ENCODE assay signal across 10 mouse cellular contexts in genomic region chr10:81299585-81300351, GRCm38 (mm10). TPM values are rescaled to one million over a fixed set of nuclear protein-coding genes. Genes with fewer than 3 reads are reported as not detected.
DNase-seq lines count a peak whose midpoint lies in the region; ATAC-seq and TF ChIP-seq lines count a peak whose summit lies in the region.
"Had no signal": no experiment of that assay in that cellular context is flagged by ENCODE, and none has a peak within 500 bp of the region (broad histone marks: within the 10 kb centered on the region; RNA-seq: fewer than 3 reads in every experiment).

No protein-coding gene starts in this region.

- 94% methylated on average over 14 of the region's 14 CpGs for WGBS in midbrain, embryonic 13.5 days
- WGBS in midbrain, embryonic 11.5 days = 91% methylated on average over 14 of the region's 14 CpGs
- 80% methylated on average over 14 of the region's 14 CpGs for WGBS in kidney, embryonic 15.5 days
- WGBS in stomach, embryonic 16.5 days = 83% methylated on average over 14 of the region's 14 CpGs

- H3K27me3 ChIP-seq in midbrain, embryonic 13.5 days = no peaks in the 10 kb centered on the region
- H3K27me3 ChIP-seq in midbrain, embryonic 11.5 days (ENCODE audit: control insufficient read depth, insufficient read depth, low read length) = no peaks in the 10 kb centered on the region
- no peaks in the 10 kb centered on the region for H3K27me3 ChIP-seq in kidney, embryonic 15.5 days
- no peaks in the 10 kb centered on the region for H3K27me3 ChIP-seq in stomach, embryonic 16.5 days (ENCODE audit: control insufficient read depth, insufficient read depth, low read length)
- H3K27me3 ChIP-seq: limb, embryonic 15.5 days had no signal

- DNase-seq in gastrocnemius, adult 2 months = no peak
- no peak for DNase-seq in gastrocnemius, postnatal 4 days (ENCODE audit: low spot score in 2 of 2)
- DNase-seq in midbrain, embryonic 11.5 days (ENCODE audit: low spot score, missing footprints) = no peak
- no peak for DNase-seq in thymus, postnatal 0 days (ENCODE audit: low spot score)
- DNase-seq in retina, embryonic 14.5 days (ENCODE audit: low spot score) = no peak

- no peak overlapping the region for H3K4me3 ChIP-seq in gastrocnemius, adult 2 months
- no peak overlapping the region for H3K4me3 ChIP-seq in midbrain, embryonic 13.5 days (replicated peaks)
- no peak overlapping the region for H3K4me3 ChIP-seq in midbrain, embryonic 11.5 days (ENCODE audit: low read depth, low read length)
- no peak overlapping the region for H3K4me3 ChIP-seq in kidney, embryonic 15.5 days (replicated peaks)
- H3K4me3 ChIP-seq in stomach, embryonic 16.5 days (replicated peaks; ENCODE audit: low read length) = no peak overlapping the region
- H3K4me3 ChIP-seq: limb, embryonic 15.5 days; myocyte had no signal

- ATAC-seq in midbrain, embryonic 13.5 days = no peak
- ATAC-seq in midbrain, embryonic 11.5 days (ENCODE audit: low FRiP score) = no peak
- ATAC-seq in kidney, embryonic 15.5 days (replicated peaks; ENCODE audit: low FRiP score) = peak; percentile 40
- no peak for ATAC-seq in stomach, embryonic 16.5 days (ENCODE audit: insufficient read depth, low FRiP score)

- TF ChIP-seq CTCF in gastrocnemius, adult 2 months (IDR thresholded peaks at IDR 0.05) = no peak

- H3K9ac ChIP-seq in midbrain, embryonic 13.5 days (replicated peaks) = 0 out of 2 replicates have a peak overlapping the region, but pooled peaks have one; percentile 30
- H3K9ac ChIP-seq in midbrain, embryonic 11.5 days (ENCODE audit: low read length) = no peak overlapping the region
- 0 out of 2 replicates have a peak overlapping the region, but pooled peaks have one; percentile 16 for H3K9ac ChIP-seq in kidney, embryonic 15.5 days
- H3K9ac ChIP-seq in stomach, embryonic 16.5 days (ENCODE audit: low read length) = peak overlapping the region; percentile 39; the same call in 1 of the 2 replicates
- H3K9ac ChIP-seq: limb, embryonic 15.5 days had no signal

- peaks cover 58% of the 10 kb centered on the region for H3K4me1 ChIP-seq in midbrain, embryonic 13.5 days (replicated peaks)
- peaks cover 10% of the 10 kb centered on the region for H3K4me1 ChIP-seq in midbrain, embryonic 11.5 days (ENCODE audit: control insufficient read depth, insufficient read depth, low read length)
- peaks cover 87% of the 10 kb centered on the region for H3K4me1 ChIP-seq in kidney, embryonic 15.5 days
- peaks cover 43% of the 10 kb centered on the region for H3K4me1 ChIP-seq in stomach, embryonic 16.5 days (ENCODE audit: control insufficient read depth, insufficient read depth, low read length)

- peaks cover 5% of the 10 kb centered on the region for H3K36me3 ChIP-seq in midbrain, embryonic 13.5 days
- no peaks in the 10 kb centered on the region for H3K36me3 ChIP-seq in midbrain, embryonic 11.5 days (ENCODE audit: control insufficient read depth, insufficient read depth, low read length)
- no peaks in the 10 kb centered on the region for H3K36me3 ChIP-seq in kidney, embryonic 15.5 days
- no peaks in the 10 kb centered on the region for H3K36me3 ChIP-seq in stomach, embryonic 16.5 days (ENCODE audit: control insufficient read depth, insufficient read depth, low read length)

- no peaks in the 10 kb centered on the region for H3K9me3 ChIP-seq in midbrain, embryonic 13.5 days
- H3K9me3 ChIP-seq in midbrain, embryonic 11.5 days (ENCODE audit: control insufficient read depth, low read length) = no peaks in the 10 kb centered on the region
- H3K9me3 ChIP-seq in kidney, embryonic 15.5 days (replicated peaks) = no peaks in the 10 kb centered on the region
- H3K9me3 ChIP-seq in stomach, embryonic 16.5 days (replicated peaks; ENCODE audit: control insufficient read depth, low read length) = no peaks in the 10 kb centered on the region
- H3K9me3 ChIP-seq: limb, embryonic 15.5 days had no signal

- intact Hi-C loops in gastrocnemius, adult 2 months (cut with DNase I) = no loop called here

- no peak overlapping the region for H3K4me2 ChIP-seq in midbrain, embryonic 13.5 days (replicated peaks)
- no peak overlapping the region for H3K4me2 ChIP-seq in midbrain, embryonic 11.5 days
- H3K4me2 ChIP-seq in kidney, embryonic 15.5 days = peak overlapping the region; percentile 20; the same call in 1 of the 2 replicates
- H3K4me2 ChIP-seq in stomach, embryonic 16.5 days (ENCODE audit: low read depth, low read length) = no peak overlapping the region
- H3K4me2 ChIP-seq: limb, embryonic 15.5 days had no signal

- H3K27ac ChIP-seq in gastrocnemius, adult 2 months = peak overlapping the region; percentile 87
- no peak overlapping the region for H3K27ac ChIP-seq in midbrain, embryonic 13.5 days
- no peak overlapping the region for H3K27ac ChIP-seq in midbrain, embryonic 11.5 days (ENCODE audit: low read depth, low read length)
- H3K27ac ChIP-seq in kidney, embryonic 15.5 days = peak overlapping the region; percentile 86
- H3K27ac ChIP-seq in stomach, embryonic 16.5 days (ENCODE audit: low read length) = no peak overlapping the region; the same call in 1 of the 2 replicates
- H3K27ac ChIP-seq: limb, embryonic 15.5 days had no signal

RNA-seq across cellular contexts. Expression of gene Pip5k1c, which starts 7.0 kb away (rescaled TPM):
- total RNA-seq in gastrocnemius, adult 2 months (2021) = 10 to 100 TPM; 20.7 to 25.0 TPM
- total RNA-seq in gastrocnemius, postnatal 4 days (2021) = 10 to 100 TPM; 35.8 TPM
- 92.8 and 99.6 TPM in 2 replicates for polyA plus RNA-seq in midbrain, embryonic 13.5 days (2015; fragmentation: Nextera tagmentation; extraction: Ambion mirVana)
- 42.0 and 46.2 TPM in 2 replicates for polyA plus RNA-seq in midbrain, embryonic 11.5 days (2014; fragmentation: Nextera tagmentation; extraction: Ambion mirVana)
- 51.0 and 61.3 TPM in 2 replicates for polyA plus RNA-seq in kidney, embryonic 15.5 days (2015; fragmentation: Nextera tagmentation; extraction: Ambion mirVana)
- polyA plus RNA-seq in stomach, embryonic 16.5 days (2015; fragmentation: Nextera tagmentation; extraction: Ambion mirVana) = 40.8 and 41.8 TPM in 2 replicates
- polyA plus RNA-seq in thymus, postnatal 0 days (2015; fragmentation: Nextera tagmentation; extraction: Ambion mirVana) = 36.9 and 38.6 TPM in 2 replicates

RNA-seq across cellular contexts. Expression of gene Tjp3, which starts 8.4 kb away (rescaled TPM):
- total RNA-seq in gastrocnemius, adult 2 months (2021) = not detected
- total RNA-seq in gastrocnemius, postnatal 4 days (2021) = under 1 TPM; 0.25 to 0.44 TPM
- polyA plus RNA-seq in midbrain, embryonic 13.5 days (2015; fragmentation: Nextera tagmentation; extraction: Ambion mirVana) = 4.9 and 5.5 TPM in 2 replicates
- polyA plus RNA-seq in midbrain, embryonic 11.5 days (2014; fragmentation: Nextera tagmentation; extraction: Ambion mirVana) = 3.9 and 4.0 TPM in 2 replicates
- polyA plus RNA-seq in kidney, embryonic 15.5 days (2015; fragmentation: Nextera tagmentation; extraction: Ambion mirVana) = 15.9 and 18.1 TPM in 2 replicates
- polyA plus RNA-seq in stomach, embryonic 16.5 days (2015; fragmentation: Nextera tagmentation; extraction: Ambion mirVana) = 29.1 and 35.7 TPM in 2 replicates
- polyA plus RNA-seq in thymus, postnatal 0 days (2015; fragmentation: Nextera tagmentation; extraction: Ambion mirVana) = 7.8 and 9.3 TPM in 2 replicates

RNA-seq across cellular contexts. Expression of gene Cactin, which starts 21.1 kb away (rescaled TPM):
- total RNA-seq in gastrocnemius, adult 2 months (2021) = 10 to 100 TPM in 1 of 2 experiments, 1 to 10 TPM in 1; 8.5 to 11.5 TPM
- 10 to 100 TPM; 17.8 to 18.3 TPM for total RNA-seq in gastrocnemius, postnatal 4 days (2021)
- polyA plus RNA-seq in midbrain, embryonic 13.5 days (2015; fragmentation: Nextera tagmentation; extraction: Ambion mirVana) = 35.5 and 35.8 TPM in 2 replicates
- 31.9 and 36.8 TPM in 2 replicates for polyA plus RNA-seq in midbrain, embryonic 11.5 days (2014; fragmentation: Nextera tagmentation; extraction: Ambion mirVana)
- 38.8 and 44.2 TPM in 2 replicates for polyA plus RNA-seq in kidney, embryonic 15.5 days (2015; fragmentation: Nextera tagmentation; extraction: Ambion mirVana)
- 22.4 and 26.7 TPM in 2 replicates for polyA plus RNA-seq in stomach, embryonic 16.5 days (2015; fragmentation: Nextera tagmentation; extraction: Ambion mirVana)
- 41.3 and 45.8 TPM in 2 replicates for polyA plus RNA-seq in thymus, postnatal 0 days (2015; fragmentation: Nextera tagmentation; extraction: Ambion mirVana)

RNA-seq across cellular contexts. Expression of gene Tbxa2r, which starts 28.8 kb away (rescaled TPM):
- under 1 TPM; 0.43 to 0.75 TPM for total RNA-seq in gastrocnemius, adult 2 months (2021)
- 1 to 10 TPM; 4.8 to 5.8 TPM for total RNA-seq in gastrocnemius, postnatal 4 days (2021)
- polyA plus RNA-seq in midbrain, embryonic 13.5 days (2015; fragmentation: Nextera tagmentation; extraction: Ambion mirVana) = 4.7 and 4.9 TPM in 2 replicates
- 2.4 and 2.6 TPM in 2 replicates for polyA plus RNA-seq in midbrain, embryonic 11.5 days (2014; fragmentation: Nextera tagmentation; extraction: Ambion mirVana)
- 14.4 and 18.3 TPM in 2 replicates for polyA plus RNA-seq in kidney, embryonic 15.5 days (2015; fragmentation: Nextera tagmentation; extraction: Ambion mirVana)
- polyA plus RNA-seq in stomach, embryonic 16.5 days (2015; fragmentation: Nextera tagmentation; extraction: Ambion mirVana) = 28.1 and 31.5 TPM in 2 replicates
- polyA plus RNA-seq in thymus, postnatal 0 days (2015; fragmentation: Nextera tagmentation; extraction: Ambion mirVana) = 97.5 and 103 TPM in 2 replicates

RNA-seq across cellular contexts. Expression of gene Apba3, which starts 33.0 kb away (rescaled TPM):
- total RNA-seq in gastrocnemius, adult 2 months (2021) = 100 to 1,000 TPM; 110 to 119 TPM
- total RNA-seq in gastrocnemius, postnatal 4 days (2021) = 10 to 100 TPM; 49.2 to 50.2 TPM
- 27.9 and 30.8 TPM in 2 replicates for polyA plus RNA-seq in midbrain, embryonic 13.5 days (2015; fragmentation: Nextera tagmentation; extraction: Ambion mirVana)
- 25.4 and 31.2 TPM in 2 replicates for polyA plus RNA-seq in midbrain, embryonic 11.5 days (2014; fragmentation: Nextera tagmentation; extraction: Ambion mirVana)
- polyA plus RNA-seq in kidney, embryonic 15.5 days (2015; fragmentation: Nextera tagmentation; extraction: Ambion mirVana) = 59.7 and 63.4 TPM in 2 replicates
- 61.6 and 66.9 TPM in 2 replicates for polyA plus RNA-seq in stomach, embryonic 16.5 days (2015; fragmentation: Nextera tagmentation; extraction: Ambion mirVana)
- polyA plus RNA-seq in thymus, postnatal 0 days (2015; fragmentation: Nextera tagmentation; extraction: Ambion mirVana) = 34.8 and 38.7 TPM in 2 replicates

Comparison
In these comparisons a context has a peak if more than half of its experiments do, and no peak if none do; other contexts are left out.
1. H3K27ac ChIP-seq: peak in gastrocnemius, adult 2 months (single experiment) and kidney, embryonic 15.5 days (single experiment); none in midbrain, embryonic 13.5 days (single experiment), midbrain, embryonic 11.5 days (single experiment) and stomach, embryonic 16.5 days (single experiment).